Mouse (Mus musculus) midbrain, embryonic 11.5 days (tissue): ENCODE data around the gene Cdk5r1. TPM values are rescaled to one million over a fixed set of nuclear protein-coding genes. Genes with fewer than 3 reads are reported as not detected.
A peak's percentile ranks its signal among the peaks of the same experiment; 100 is the strongest.

Experiments used
- ATAC-seq: fragments of 200-750 bp; cut with Nextera tagmentation; 2 replicates; pipeline ENCODE4 v1.8.0; 2017; ENCODE audit warnings: moderate TSS enrichment, moderate library complexity; ENCODE audit not compliant: low FRiP score
- DNase-seq: peaks from one replicate; pipeline ENCODE4 v3.0.0; 2015; ENCODE audit warnings: low spot score; ENCODE audit errors: missing footprints
- H3K27ac ChIP-seq: fragments of 300-500 bp; sonication (generic); 2 replicates; pipeline ENCODE4 v1.5.1; 2014; ENCODE audit warnings: low read depth, low read length
- H3K27me3 ChIP-seq: fragments of 300-500 bp; sonication (generic); 2 replicates; pipeline ENCODE4 v1.6.1; 2014; ENCODE audit warnings: mild to moderate bottlenecking, low read length, moderate library complexity, mixed read lengths; ENCODE audit not compliant: control insufficient read depth, insufficient read depth
- H3K36me3 ChIP-seq: fragments of 300-500 bp; sonication (generic); 2 replicates; pipeline ENCODE4 v1.6.1; 2014; ENCODE audit warnings: mild to moderate bottlenecking, low read length, moderate library complexity, mixed read lengths; ENCODE audit not compliant: control insufficient read depth, insufficient read depth
- H3K4me1 ChIP-seq: fragments of 300-500 bp; sonication (generic); 2 replicates; pipeline ENCODE4 v1.6.1; 2014; ENCODE audit warnings: low read length; ENCODE audit not compliant: control insufficient read depth, insufficient read depth
- H3K4me2 ChIP-seq: fragments of 300-500 bp; sonication (generic); 2 replicates; pipeline ENCODE4 v1.6.1; 2014; ENCODE audit warnings: mild to moderate bottlenecking, moderate library complexity
- H3K4me3 ChIP-seq: fragments of 300-500 bp; sonication (generic); 2 replicates; pipeline ENCODE4 v1.5.1; 2014; ENCODE audit warnings: low read depth, low read length
- H3K9ac ChIP-seq: fragments of 300-500 bp; sonication (generic); 2 replicates; pipeline ENCODE4 v1.6.1; 2014; ENCODE audit warnings: low read length
- H3K9me3 ChIP-seq: fragments of 300-500 bp; sonication (generic); 2 replicates; pipeline ENCODE4 v1.6.1; 2016; ENCODE audit warnings: low read length; ENCODE audit not compliant: control insufficient read depth
- WGBS: fragments of 180-500 bp; shearing (Covaris S2); extraction: QIAGEN DNeasy Blood & Tissue Kit; methylation state at CpG from one replicate; pipeline ENCODE4 v1.1.7; 2014; 5-methylcytosine and 5-hydroxymethylcytosine counted together
- polyA plus RNA-seq: library from polyadenylated mRNA; unstranded; fragments of >200 nt; fragmentation: Nextera tagmentation; extraction: Ambion mirVana; gene quantifications from 2 replicates; pipeline ENCODE4 v1.2.1, GENCODE M21; 2014

Cdk5r1 gene
- polyA plus RNA-seq, 1 experiment from 2014 or later: 16.3 TPM

DNA sequence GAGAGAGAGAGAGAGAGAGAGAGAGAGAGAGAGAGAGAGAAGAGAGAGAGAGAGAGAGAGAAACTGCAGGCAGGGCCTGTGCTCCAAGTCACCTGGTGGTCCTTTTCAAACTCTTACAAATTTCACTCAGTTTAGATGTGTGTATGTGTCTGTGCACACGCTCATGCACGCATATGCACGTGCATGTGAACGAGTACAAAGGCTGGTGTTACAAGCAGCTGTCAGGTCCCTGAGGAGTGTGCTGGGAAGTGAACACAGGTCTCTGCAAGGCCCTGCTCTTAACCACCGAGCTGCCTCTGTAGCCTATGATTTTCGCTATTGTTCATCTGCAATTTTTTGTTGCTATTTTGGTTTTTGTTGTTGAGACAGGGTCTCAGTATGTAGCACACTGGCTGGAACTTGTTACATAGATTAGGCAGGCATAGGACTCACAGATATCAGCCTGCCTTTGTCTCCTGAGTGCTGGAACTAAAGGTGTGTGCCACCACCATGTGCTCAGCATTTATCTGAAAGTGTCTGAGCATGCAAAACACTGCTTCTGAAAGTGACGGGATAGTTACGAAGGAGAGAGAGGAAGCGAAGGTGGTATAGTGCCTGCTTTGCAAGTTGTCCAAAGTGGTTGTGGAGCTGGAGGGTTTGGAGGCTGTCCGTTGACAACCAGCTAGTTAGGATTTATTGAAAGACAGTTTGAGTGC lies 20.5 kb downstream of the Cdk5r1 start:
- Histone ChIP-seq H3K27ac (no peak overlapping the region), H3K4me3 (no peak overlapping the region), H3K36me3 (no peaks in the 10 kb centered on the region), H3K4me1 (peaks cover 10% of the 10 kb centered on the region; the same call in 1 of the 2 replicates), H3K27me3 (no peaks in the 10 kb centered on the region), H3K4me2 (no peak overlapping the region), H3K9me3 (no peaks in the 10 kb centered on the region), H3K9ac (no peak overlapping the region)
- ATAC-seq (no peak), DNase-seq (no peak)
- WGBS: 88% methylated on average over 10 of the region's 10 CpGs

DNA sequence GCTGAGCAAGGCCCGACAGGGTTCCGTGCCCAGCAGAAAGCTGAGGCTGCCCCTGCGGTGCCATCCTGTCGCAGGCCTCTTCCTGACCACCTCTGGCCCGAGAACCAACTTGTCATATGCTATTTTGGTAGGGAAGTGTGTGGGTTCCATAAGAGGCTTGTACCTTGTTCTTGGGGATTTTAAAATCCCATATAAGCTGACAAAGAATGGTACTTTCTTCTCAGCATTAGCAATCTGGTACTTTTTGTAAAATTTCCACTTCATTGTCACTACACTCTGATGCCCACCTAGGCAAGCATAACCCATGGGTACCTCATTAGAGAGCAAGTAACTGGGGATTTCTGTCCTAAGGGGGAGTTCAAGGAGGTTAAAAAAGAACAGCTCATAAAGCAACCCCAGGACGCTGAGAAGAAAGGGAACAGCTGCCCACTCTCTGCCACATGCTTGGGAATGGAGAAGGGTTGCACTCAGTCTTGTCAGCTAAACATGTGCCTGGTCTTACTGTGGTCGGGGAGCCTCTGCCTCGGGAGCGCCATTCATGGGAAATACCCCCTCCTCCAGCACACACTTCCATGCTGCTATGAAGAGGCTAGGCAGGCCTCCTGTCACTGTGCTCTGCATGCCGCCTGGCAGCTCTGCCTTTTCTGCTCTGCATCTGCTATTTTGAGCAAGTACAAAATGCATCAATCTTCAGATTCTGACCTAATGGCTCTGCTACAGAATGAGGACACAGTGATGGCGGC lies 21.7 kb downstream of the Cdk5r1 start:
- 75% methylated on average over 11 of the region's 11 CpGs for WGBS
- no peak overlapping the region for H3K27ac ChIP-seq
- ATAC-seq (no peak), DNase-seq (no peak)
- peaks cover 14% of the 10 kb centered on the region for H3K4me1 ChIP-seq
- H3K36me3 ChIP-seq: no peaks in the 10 kb centered on the region
- no peak overlapping the region for H3K4me2 ChIP-seq
- no peaks in the 10 kb centered on the region for H3K9me3 ChIP-seq
- H3K9ac ChIP-seq: no peak overlapping the region
- H3K4me3 ChIP-seq: no peak overlapping the region
- no peaks in the 10 kb centered on the region for H3K27me3 ChIP-seq

DNA sequence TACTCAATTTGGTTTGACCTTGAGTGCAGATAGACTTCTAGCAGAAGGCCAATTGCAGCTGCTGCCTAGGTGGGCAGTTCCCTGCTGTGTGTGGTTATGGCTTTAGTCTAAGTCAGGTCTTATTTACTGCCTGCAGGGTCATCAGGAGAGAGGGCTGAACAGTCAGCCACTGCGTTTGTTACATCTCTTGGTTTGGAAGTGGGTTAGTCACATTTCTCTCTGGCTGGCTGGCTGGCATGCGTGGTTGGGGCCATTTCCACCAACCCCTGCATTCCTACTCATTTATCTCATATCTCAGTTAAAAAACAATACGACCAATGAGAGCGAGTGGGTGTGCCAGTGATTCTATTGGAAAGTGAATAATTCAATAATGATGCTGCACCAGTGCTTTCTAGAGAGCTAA lies 22.7 kb downstream of the Cdk5r1 start:
- H3K27ac ChIP-seq: no peak overlapping the region
- H3K4me1 ChIP-seq: peaks cover 24% of the 10 kb centered on the region
- WGBS: 82% methylated on average over 4 of the region's 4 CpGs
- no peaks in the 10 kb centered on the region for H3K36me3 ChIP-seq
- no peaks in the 10 kb centered on the region for H3K9me3 ChIP-seq
- H3K27me3 ChIP-seq: no peaks in the 10 kb centered on the region
- DNase-seq: no peak
- no peak for ATAC-seq
- H3K9ac ChIP-seq: no peak overlapping the region
- no peak overlapping the region for H3K4me2 ChIP-seq
- no peak overlapping the region for H3K4me3 ChIP-seq

DNA sequence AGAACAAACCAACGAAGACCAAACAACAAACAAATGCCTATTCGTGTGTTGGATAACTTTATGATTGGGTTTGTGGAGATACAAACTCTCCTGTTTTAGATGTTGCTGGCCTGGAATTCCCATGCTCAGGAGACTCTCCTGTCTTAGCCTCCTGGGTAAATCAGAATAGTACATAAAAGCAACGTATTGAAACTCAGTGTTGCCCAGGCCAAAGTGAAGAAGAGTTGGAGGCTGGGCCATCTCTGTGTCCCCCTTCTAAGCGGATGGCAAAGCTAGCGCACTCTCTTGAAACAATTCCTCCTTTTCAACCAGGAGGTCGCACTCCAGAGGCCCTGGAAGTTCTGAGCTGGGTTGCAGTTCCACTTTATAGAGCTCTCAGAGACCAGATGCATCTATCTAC lies 26.5 kb downstream of the Cdk5r1 start:
- Histone ChIP-seq H3K9ac (peak overlapping the region; percentile 60), H3K9me3 (no peaks in the 10 kb centered on the region), H3K4me1 (peaks cover 37% of the 10 kb centered on the region), H3K36me3 (no peaks in the 10 kb centered on the region), H3K4me2 (no peak overlapping the region), H3K27me3 (no peaks in the 10 kb centered on the region), H3K4me3 (no peak overlapping the region), H3K27ac (peak overlapping the region; percentile 97)
- DNase-seq: peak; percentile 94
- 68% methylated on average over 6 of the region's 6 CpGs for WGBS
- no peak for ATAC-seq

DNA sequence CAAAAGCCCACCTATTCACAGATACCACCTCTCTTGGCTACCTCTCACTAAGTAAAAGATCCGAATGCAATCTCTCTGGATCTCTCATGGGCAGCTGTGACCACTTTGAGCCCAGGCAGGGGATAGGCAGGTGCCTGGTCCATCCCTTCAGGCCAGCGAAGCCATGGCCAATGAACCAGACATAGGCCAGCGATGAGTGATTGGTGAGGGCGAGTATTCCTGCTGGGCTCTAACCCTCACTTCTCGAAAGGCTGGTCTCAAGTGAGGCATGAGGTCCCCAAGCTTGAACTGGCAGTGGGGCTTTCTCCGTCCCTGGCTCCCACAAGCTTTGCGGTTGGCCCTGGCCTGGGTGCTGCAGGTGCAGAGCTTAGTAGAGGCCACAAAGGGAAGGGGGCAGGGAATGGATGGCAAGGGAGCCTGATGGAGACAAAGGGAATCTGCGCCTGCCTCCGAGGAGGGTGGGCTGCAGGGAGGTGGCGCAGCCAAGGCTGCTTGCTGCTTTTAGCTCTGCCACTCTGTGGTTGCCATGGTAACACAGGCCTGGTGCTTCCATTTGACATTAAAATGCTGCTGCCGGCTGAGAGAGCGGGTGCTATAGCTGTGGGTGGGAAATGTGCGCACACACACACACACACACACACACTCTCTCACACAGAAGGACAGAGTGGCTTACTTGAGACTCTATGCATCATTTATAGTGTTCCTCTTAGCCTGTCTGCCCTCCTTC lies 27.1 kb downstream of the Cdk5r1 start:
- DNase-seq (peak; percentile 97), ATAC-seq (peak; percentile 93)
- peak overlapping the region; percentile 97 for H3K27ac ChIP-seq
- no peaks in the 10 kb centered on the region for H3K27me3 ChIP-seq
- no peaks in the 10 kb centered on the region for H3K36me3 ChIP-seq
- H3K4me3 ChIP-seq: no peak overlapping the region
- no peaks in the 10 kb centered on the region for H3K9me3 ChIP-seq
- peak overlapping the region; percentile 32 for H3K4me2 ChIP-seq
- WGBS: 12% methylated on average over 13 of the region's 13 CpGs
- H3K4me1 ChIP-seq: peaks cover 39% of the 10 kb centered on the region
- peak overlapping the region; percentile 60 for H3K9ac ChIP-seq

DNA sequence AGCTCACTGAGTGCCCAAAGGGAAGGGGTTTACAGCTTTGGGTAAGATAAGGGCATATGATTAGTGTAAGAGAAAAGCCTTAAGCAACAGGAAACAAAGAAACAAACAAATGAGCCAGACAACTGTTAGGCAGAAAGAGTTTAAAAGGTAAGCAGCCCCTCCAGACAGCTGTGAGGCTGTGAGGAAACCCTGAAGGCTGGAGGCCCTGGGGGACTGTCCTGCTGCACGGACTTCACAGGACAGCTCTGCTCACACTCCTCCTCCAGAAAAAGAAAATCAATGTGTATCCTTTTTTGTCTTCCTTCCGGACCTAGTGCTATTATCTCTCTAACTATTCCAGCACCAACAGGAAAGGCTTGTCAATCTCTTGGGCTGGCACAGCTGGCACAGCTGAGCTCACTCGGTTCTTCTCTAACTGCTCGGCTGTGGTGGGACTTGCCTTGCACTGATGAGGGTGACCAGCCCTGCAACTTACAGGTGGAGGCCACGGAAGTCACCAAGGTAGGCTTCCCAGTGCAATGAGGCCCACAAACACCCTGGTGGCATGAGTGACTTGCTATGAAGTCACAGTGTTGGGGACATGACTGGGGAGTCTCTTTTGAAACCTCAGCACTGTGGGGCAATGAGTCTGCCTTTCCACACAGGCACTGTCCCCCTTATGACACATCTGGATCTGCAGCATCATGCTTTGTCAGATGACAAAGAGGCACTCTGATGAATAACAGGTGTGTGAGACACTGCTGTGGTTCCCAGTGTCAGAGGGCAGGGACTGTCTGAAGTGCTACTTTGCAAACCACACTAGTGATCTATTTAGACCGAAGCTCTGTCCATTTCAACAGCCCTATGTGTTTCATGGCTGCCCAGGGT lies 27.9 kb downstream of the Cdk5r1 start:
- Histone ChIP-seq H3K27me3 (no peaks in the 10 kb centered on the region), H3K9ac (peak overlapping the region; percentile 9), H3K4me2 (peak overlapping the region; percentile 32; the same call in 1 of the 2 replicates), H3K4me1 (peaks cover 35% of the 10 kb centered on the region), H3K27ac (peak overlapping the region; percentile 97), H3K4me3 (no peak overlapping the region), H3K9me3 (no peaks in the 10 kb centered on the region), H3K36me3 (no peaks in the 10 kb centered on the region)
- DNase-seq (no peak), ATAC-seq (peak; percentile 25)
- WGBS: 49% methylated on average over 6 of the region's 6 CpGs

DNA sequence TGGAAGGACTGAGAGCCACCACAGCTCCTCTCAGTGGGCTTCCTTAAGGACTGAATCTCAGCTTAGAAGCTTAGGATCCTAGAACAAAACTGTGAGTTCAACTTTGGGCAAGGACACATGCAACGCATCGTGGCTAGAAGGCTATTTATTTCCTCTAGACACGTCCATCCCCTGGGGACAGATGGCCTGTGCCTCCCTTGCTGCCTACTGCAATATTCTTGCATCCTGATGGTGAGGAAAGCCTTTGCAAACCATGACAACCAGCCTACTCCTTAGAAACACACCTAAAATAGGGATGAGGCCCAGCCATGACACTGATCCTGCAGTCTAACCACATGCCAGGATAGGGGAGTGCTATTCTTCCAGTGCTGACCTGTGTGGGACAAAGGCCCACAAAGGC lies 28.8 kb downstream of the Cdk5r1 start:
- Histone ChIP-seq H3K4me1 (peaks cover 35% of the 10 kb centered on the region), H3K27ac (0 out of 2 replicates have a peak overlapping the region, but pooled peaks have one; percentile 5)

DNA sequence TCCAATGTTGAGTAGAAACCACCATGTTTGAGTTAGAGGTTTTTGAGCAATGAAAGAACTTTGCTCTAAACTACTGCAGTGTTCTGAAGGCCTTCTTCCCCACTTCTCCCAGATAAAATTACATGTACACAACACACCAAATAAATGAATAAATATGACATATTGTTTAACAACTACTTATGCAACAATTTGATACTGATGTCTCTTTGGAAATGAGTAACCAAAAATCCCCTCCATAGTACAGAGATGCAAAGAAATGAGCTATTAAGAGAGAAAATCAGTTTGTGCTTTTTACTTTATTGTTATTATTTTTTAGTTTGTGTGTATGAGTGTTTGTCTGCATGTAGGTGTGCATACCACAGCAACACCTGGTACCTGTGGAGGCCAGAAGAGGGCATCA lies 29.7 kb downstream of the Cdk5r1 start:
- Histone ChIP-seq H3K9ac (no peak overlapping the region), H3K4me1 (peaks cover 35% of the 10 kb centered on the region), H3K36me3 (no peaks in the 10 kb centered on the region), H3K27me3 (no peaks in the 10 kb centered on the region), H3K27ac (no peak overlapping the region), H3K4me2 (no peak overlapping the region), H3K4me3 (no peak overlapping the region), H3K9me3 (no peaks in the 10 kb centered on the region)
- ATAC-seq: no peak
- no peak for DNase-seq

More for the DNA sequence above, 28.8 kb downstream of the Cdk5r1 start:
- H3K36me3 ChIP-seq: no peaks in the 10 kb centered on the region
- H3K4me2 ChIP-seq: no peak overlapping the region
- ATAC-seq (no peak), DNase-seq (no peak)
- H3K9ac ChIP-seq: no peak overlapping the region
- 91% methylated on average over 3 of the region's 3 CpGs for WGBS
- no peaks in the 10 kb centered on the region for H3K9me3 ChIP-seq
- H3K4me3 ChIP-seq: no peak overlapping the region
- no peaks in the 10 kb centered on the region for H3K27me3 ChIP-seq
